Comparison of ENCODE assay signal across 20 mouse cellular contexts in the genomic region with DNA sequence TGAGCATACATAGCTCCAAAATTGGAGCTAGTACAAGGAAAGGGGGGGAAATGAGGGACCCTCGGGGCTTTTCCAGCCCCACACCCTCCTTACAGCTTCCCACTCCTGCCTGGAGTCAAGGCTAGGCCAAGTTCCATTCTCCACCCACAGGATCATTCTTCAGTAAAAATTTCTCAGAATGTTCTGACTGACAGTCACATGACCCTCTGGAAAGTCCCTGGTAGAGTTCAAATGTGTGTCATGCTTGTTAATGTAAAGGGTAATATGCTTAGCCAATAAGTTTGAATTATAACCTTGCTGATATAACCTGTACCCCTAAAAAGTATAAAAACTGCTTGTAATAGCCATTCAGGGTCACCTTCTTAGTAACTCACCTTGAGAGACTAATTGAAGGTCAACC. TPM values are rescaled to one million over a fixed set of nuclear protein-coding genes. Genes with fewer than 3 reads are reported as not detected.
DNase-seq lines count a peak whose midpoint lies in the region; ATAC-seq and TF ChIP-seq lines count a peak whose summit lies in the region.
"Had no signal": no experiment of that assay in that cellular context is flagged by ENCODE, and none has a peak within 500 bp of the region (broad histone marks: within the 10 kb centered on the region; RNA-seq: fewer than 3 reads in every experiment).

No protein-coding gene starts in this region.

- peaks cover 8% of the 10 kb centered on the region for H3K79me3 ChIP-seq in C2C12 (ENCODE audit: low read depth)

- peaks cover 24% of the 10 kb centered on the region for H3K79me2 ChIP-seq in C2C12 (ENCODE audit: control insufficient read depth, insufficient read depth)

- H3ac ChIP-seq in C2C12 (ENCODE audit: control insufficient read depth, insufficient read length, low read depth): no peak overlapping the region

- peaks cover 4% of the 10 kb centered on the region for H3K36me3 ChIP-seq in C2C12 (ENCODE audit: control insufficient read depth, insufficient read depth)

- no peak for TF ChIP-seq CTCF in C2C12 (IDR thresholded peaks at IDR 0.05; ENCODE audit: control insufficient read depth, insufficient read depth, insufficient read length)

- H3K27me3 ChIP-seq in C2C12 (ENCODE audit: control insufficient read depth, insufficient read depth, insufficient read length): no peaks in the 10 kb centered on the region
- H3K27me3 ChIP-seq: embryonic facial prominence, embryonic 13.5 days; forebrain, embryonic 13.5 days; heart, embryonic 12.5 days had no signal

- DNase-seq in MN1 (ENCODE audit: low spot score): no peak
- DNase-seq in right cerebral cortex, postnatal 4 days: no peak
- DNase-seq in adrenal gland, postnatal 10 days: no peak
- DNase-seq in ovary, adult 18-20 months (ENCODE audit: low spot score): no peak
- DNase-seq: adrenal gland, postnatal 25 days; cerebellum, adult 18-20 months; cerebellum, adult 9-11 months; cerebellum, postnatal 36 days; gastrocnemius, adult 2 months; gastrocnemius, postnatal 25 days; kidney, adult 8-10 months had no signal

- peak; percentile 85 for ATAC-seq in CD4-positive, CD25-positive, alpha-beta regulatory T cell, adult 4 months
- peak; percentile 75 for ATAC-seq in activated CD4-positive, CD25-positive, alpha-beta regulatory T cell, adult 4 months
- peak; percentile 81 for ATAC-seq in inflammation-experienced regulatory T-cells, adult 6 months
- ATAC-seq: forebrain, embryonic 13.5 days; hindbrain, embryonic 16.5 days; intestine, postnatal 0 days had no signal

- H3K4me3 ChIP-seq in C2C12 (ENCODE audit: insufficient read depth, poor library complexity, severe bottlenecking): no peak overlapping the region
- H3K4me3 ChIP-seq: embryonic facial prominence, embryonic 13.5 days; forebrain, embryonic 13.5 days; gastrocnemius, adult 2 months; heart, embryonic 12.5 days had no signal

TF ChIP-seq in C2C12, 6 proteins besides CTCF, POLR2A, EP300 and RAD21:
- TF ChIP-seq USF1 (IDR thresholded peaks at IDR 0.05; ENCODE audit: low read depth) (peak; percentile 17), MAX (IDR thresholded peaks at IDR 0.05) (no peak)

RNA-seq across cellular contexts. Expression of gene Mast2, which starts 41.8 kb away (rescaled TPM):
- polyA plus RNA-seq in C2C12 (2012; fragmentation: generic; extraction: Trizol): 40.5 TPM
- 1 to 10 TPM; 3.4 to 4.0 TPM for polyA plus RNA-seq in CD4-positive, CD25-positive, alpha-beta regulatory T cell, adult 4 months (2017; shearing (Covaris generic))
- 1 to 10 TPM; 5.2 to 5.8 TPM for polyA plus RNA-seq in activated CD4-positive, CD25-positive, alpha-beta regulatory T cell, adult 4 months (2017; shearing (Covaris generic))
- polyA plus RNA-seq in inflammation-experienced regulatory T-cells, adult 6 months (2017; shearing (Covaris generic)): 1 to 10 TPM; 4.5 to 5.5 (median 4.7) TPM
- 10 to 100 TPM; 34.9 to 46.4 TPM for total RNA-seq in adrenal gland, postnatal 10 days (2021)
